Mouse (Mus musculus) forebrain, embryonic 15.5 days (tissue): ENCODE results near the gene Zhx3. TPM values are rescaled to one million over a fixed set of nuclear protein-coding genes. Genes with fewer than 3 reads are reported as not detected.
A peak's percentile ranks its signal among the peaks of the same experiment; 100 is the strongest.

Experiments used
- ATAC-seq: fragments of 200-750 bp; cut with Nextera tagmentation; replicated peaks from 2 replicates; pipeline ENCODE4 v1.8.0; 2017; ENCODE audit warnings: mild to moderate bottlenecking, moderate TSS enrichment, moderate library complexity
- H3K27ac ChIP-seq: fragments of 300-500 bp; sonication (generic); replicated peaks from 2 replicates; pipeline ENCODE4 v1.5.1; 2015; ENCODE audit warnings: mild to moderate bottlenecking, inconsistent platforms
- H3K27me3 ChIP-seq: fragments of 300-500 bp; sonication (generic); 2 replicates; pipeline ENCODE4 v1.6.1; 2015; ENCODE audit warnings: inconsistent platforms
- H3K36me3 ChIP-seq: fragments of 300-500 bp; sonication (generic); 2 replicates; pipeline ENCODE4 v1.6.1; 2015; ENCODE audit warnings: mild to moderate bottlenecking, inconsistent platforms
- H3K4me1 ChIP-seq: fragments of 300-500 bp; sonication (generic); 2 replicates; pipeline ENCODE4 v1.6.1; 2015; ENCODE audit warnings: inconsistent platforms
- H3K4me2 ChIP-seq: fragments of 300-500 bp; sonication (generic); replicated peaks from 2 replicates; pipeline ENCODE4 v1.6.1; 2015; ENCODE audit warnings: mild to moderate bottlenecking, inconsistent platforms
- H3K4me3 ChIP-seq: fragments of 300-500 bp; sonication (generic); 2 replicates; pipeline ENCODE4 v1.5.1; 2015; ENCODE audit warnings: mild to moderate bottlenecking, inconsistent platforms
- H3K9ac ChIP-seq: fragments of 300-500 bp; sonication (generic); replicated peaks from 2 replicates; pipeline ENCODE4 v1.6.1; 2015; ENCODE audit warnings: mild to moderate bottlenecking, inconsistent platforms
- H3K9me3 ChIP-seq: fragments of 300-500 bp; sonication (generic); 2 replicates; pipeline ENCODE4 v1.6.1; 2016; ENCODE audit warnings: inconsistent platforms
- WGBS: fragments of 180-500 bp; shearing (Covaris S2); methylation state at CpG from one replicate; pipeline ENCODE4 v1.1.7; 2015; ENCODE audit warnings: mixed read lengths; 5-methylcytosine and 5-hydroxymethylcytosine counted together
- polyA plus RNA-seq: library from polyadenylated mRNA; unstranded; fragments of >200 nt; fragmentation: Nextera tagmentation; extraction: Ambion mirVana; gene quantifications from 2 replicates; pipeline ENCODE4 v1.2.1, GENCODE M21; 2015

Gene Zhx3
- polyA plus RNA-seq, 1 experiment from 2014 or later, result 21.1 TPM

GRCm38 (mm10) chr2:160880453-160881195 is 7.8 kb upstream of the Zhx3 start, which contains the start of gene Lpin3:
Gene Lpin3 (plus strand): TSS chr2:160880670.
- H3K4me2 ChIP-seq, result no peak within 1 kb of the TSS
- no peaks in the 10 kb centered on the region for H3K27me3 ChIP-seq
- no peak within 1 kb of the TSS for H3K27ac ChIP-seq
- H3K9ac ChIP-seq, result no peak within 1 kb of the TSS
- H3K4me1 ChIP-seq, result 0 out of 2 replicates have a peak, but pooled peaks cover 3% of the 10 kb centered on the region
- no peak within 1 kb of the TSS for H3K4me3 ChIP-seq
- H3K36me3 ChIP-seq, result no peaks in the 10 kb centered on the region
- H3K9me3 ChIP-seq, result no peaks in the 10 kb centered on the region
- no peak for ATAC-seq
- WGBS, result 68% methylated on average over 13 of the region's 13 CpGs

GRCm38 (mm10) chr2:160876115-160876514 is 3.3 kb upstream of the Zhx3 start:
- ATAC-seq, result no peak

GRCm38 (mm10) chr2:160874231-160874877 is 1.6 kb upstream of the Zhx3 start:
- no peak overlapping the region for H3K27ac ChIP-seq
- H3K27me3 ChIP-seq, result no peaks in the 10 kb centered on the region
- H3K36me3 ChIP-seq, result no peaks in the 10 kb centered on the region
- no peak overlapping the region for H3K4me3 ChIP-seq
- H3K9me3 ChIP-seq, result no peaks in the 10 kb centered on the region
- peaks cover 17% of the 10 kb centered on the region for H3K4me1 ChIP-seq
- H3K4me2 ChIP-seq, result no peak overlapping the region
- ATAC-seq, result no peak
- 88% methylated on average over 5 of the region's 5 CpGs for WGBS
- no peak overlapping the region for H3K9ac ChIP-seq

More at GRCm38 (mm10) chr2:160876115-160876514, 3.3 kb upstream of the Zhx3 start:
- peaks cover 20% of the 10 kb centered on the region for H3K4me1 ChIP-seq
- no peak overlapping the region for H3K4me2 ChIP-seq
- H3K36me3 ChIP-seq, result no peaks in the 10 kb centered on the region
- no peaks in the 10 kb centered on the region for H3K9me3 ChIP-seq
- H3K27ac ChIP-seq, result no peak overlapping the region
- WGBS, result 88% methylated on average over 4 of the region's 4 CpGs
- H3K9ac ChIP-seq, result no peak overlapping the region
- no peaks in the 10 kb centered on the region for H3K27me3 ChIP-seq
- no peak overlapping the region for H3K4me3 ChIP-seq

- Histone ChIP-seq H3K4me1 (peaks cover 17% of the 10 kb centered on the region), H3K36me3 (no peaks in the 10 kb centered on the region), H3K9ac (peak overlapping the region; percentile 97), H3K27ac (peak overlapping the region; percentile 99), H3K9me3 (no peaks in the 10 kb centered on the region), H3K4me3 (peak overlapping the region; percentile 87), H3K27me3 (no peaks in the 10 kb centered on the region), H3K4me2 (peak overlapping the region; percentile 71)
- ATAC-seq, result peak; percentile 91
- under 1% methylated on average over 46 of the region's 47 CpGs for WGBS
Measured at GRCm38 (mm10) chr2:160872395-160872794, 403 bp downstream of the Zhx3 start.

GRCm38 (mm10) chr2:160871310-160871709 is 1.5 kb downstream of the Zhx3 start:
- H3K9ac ChIP-seq, result peak overlapping the region; percentile 15; the same call in 1 of the 2 replicates
- no peaks in the 10 kb centered on the region for H3K9me3 ChIP-seq
- no peaks in the 10 kb centered on the region for H3K27me3 ChIP-seq
- no peak overlapping the region for H3K27ac ChIP-seq
- peak overlapping the region; percentile 20 for H3K4me3 ChIP-seq
- H3K36me3 ChIP-seq, result no peaks in the 10 kb centered on the region
- H3K4me2 ChIP-seq, result peak overlapping the region; percentile 27
- no peak for ATAC-seq
- 74% methylated on average over 3 of the region's 3 CpGs for WGBS
- peaks cover 17% of the 10 kb centered on the region for H3K4me1 ChIP-seq

GRCm38 (mm10) chr2:160869446-160869845 is 3.4 kb downstream of the Zhx3 start:
- peaks cover 19% of the 10 kb centered on the region for H3K4me1 ChIP-seq
- H3K27ac ChIP-seq, result no peak overlapping the region
- no peak overlapping the region for H3K4me2 ChIP-seq
- H3K36me3 ChIP-seq, result no peaks in the 10 kb centered on the region
- no peaks in the 10 kb centered on the region for H3K27me3 ChIP-seq
- no peak overlapping the region for H3K4me3 ChIP-seq
- WGBS, result 74% methylated on average over 3 of the region's 3 CpGs
- no peak overlapping the region for H3K9ac ChIP-seq
- no peak for ATAC-seq
- H3K9me3 ChIP-seq, result no peaks in the 10 kb centered on the region

- no peaks in the 10 kb centered on the region for H3K27me3 ChIP-seq
- H3K4me2 ChIP-seq, result no peak overlapping the region
- no peak overlapping the region for H3K9ac ChIP-seq
- H3K27ac ChIP-seq, result no peak overlapping the region
- H3K36me3 ChIP-seq, result no peaks in the 10 kb centered on the region
- ATAC-seq, result no peak
- H3K4me1 ChIP-seq, result peaks cover 2% of the 10 kb centered on the region; the same call in 1 of the 2 replicates
- WGBS, result 45% methylated on average over 2 of the region's 2 CpGs
- no peaks in the 10 kb centered on the region for H3K9me3 ChIP-seq
- H3K4me3 ChIP-seq, result no peak overlapping the region
Measured at GRCm38 (mm10) chr2:160865266-160865665, 7.5 kb downstream of the Zhx3 start.

GRCm38 (mm10) chr2:160864112-160864511 is 8.7 kb downstream of the Zhx3 start:
- H3K9me3 ChIP-seq, result no peaks in the 10 kb centered on the region
- no peak overlapping the region for H3K4me2 ChIP-seq
- peaks cover 2% of the 10 kb centered on the region; the same call in 1 of the 2 replicates for H3K4me1 ChIP-seq
- H3K9ac ChIP-seq, result no peak overlapping the region
- WGBS, result 87% methylated on average over 1 of the region's 1 CpGs
- H3K4me3 ChIP-seq, result no peak overlapping the region
- ATAC-seq, result no peak
- H3K27me3 ChIP-seq, result no peaks in the 10 kb centered on the region
- no peaks in the 10 kb centered on the region for H3K36me3 ChIP-seq
- no peak overlapping the region for H3K27ac ChIP-seq

GRCm38 (mm10) chr2:160860363-160860762 is 12.4 kb downstream of the Zhx3 start:
- Histone ChIP-seq H3K36me3 (no peaks in the 10 kb centered on the region), H3K4me3 (no peak overlapping the region), H3K4me1 (peaks cover 1% of the 10 kb centered on the region; the same call in 1 of the 2 replicates), H3K27me3 (no peaks in the 10 kb centered on the region), H3K9ac (no peak overlapping the region), H3K9me3 (no peaks in the 10 kb centered on the region), H3K27ac (no peak overlapping the region), H3K4me2 (no peak overlapping the region)
- ATAC-seq, result no peak
- 81% methylated on average over 1 of the region's 1 CpGs for WGBS

- no peak overlapping the region for H3K4me3 ChIP-seq
- no peak overlapping the region for H3K27ac ChIP-seq
- WGBS, result 82% methylated on average over 5 of the region's 5 CpGs
- H3K36me3 ChIP-seq, result no peaks in the 10 kb centered on the region
- no peaks in the 10 kb centered on the region for H3K9me3 ChIP-seq
- peaks cover 10% of the 10 kb centered on the region; the same call in 1 of the 2 replicates for H3K4me1 ChIP-seq
- H3K9ac ChIP-seq, result no peak overlapping the region
- H3K27me3 ChIP-seq, result no peaks in the 10 kb centered on the region
- no peak overlapping the region for H3K4me2 ChIP-seq
- ATAC-seq, result no peak
Measured at GRCm38 (mm10) chr2:160856359-160857102, 16.3 kb downstream of the Zhx3 start.

GRCm38 (mm10) chr2:160854687-160855086 is 18.1 kb downstream of the Zhx3 start:
- no peaks in the 10 kb centered on the region for H3K27me3 ChIP-seq
- H3K36me3 ChIP-seq, result no peaks in the 10 kb centered on the region
- peak overlapping the region; percentile 65 for H3K27ac ChIP-seq
- peaks cover 10% of the 10 kb centered on the region; the same call in 1 of the 2 replicates for H3K4me1 ChIP-seq
- no peaks in the 10 kb centered on the region for H3K9me3 ChIP-seq
- no peak overlapping the region for H3K4me3 ChIP-seq
- 0 out of 2 replicates have a peak, but pooled peaks have one; percentile 55 for ATAC-seq
- no peak overlapping the region for H3K9ac ChIP-seq
- no peak overlapping the region for H3K4me2 ChIP-seq

GRCm38 (mm10) chr2:160850360-160850759 is 22.4 kb downstream of the Zhx3 start:
- Histone ChIP-seq H3K4me1 (peaks cover 10% of the 10 kb centered on the region; the same call in 1 of the 2 replicates), H3K36me3 (no peaks in the 10 kb centered on the region), H3K4me2 (no peak overlapping the region), H3K9ac (no peak overlapping the region), H3K27me3 (no peaks in the 10 kb centered on the region), H3K27ac (no peak overlapping the region), H3K4me3 (no peak overlapping the region), H3K9me3 (no peaks in the 10 kb centered on the region)
- 83% methylated on average over 3 of the region's 3 CpGs for whole genome bisulfite sequencing
- ATAC-seq, result no peak
